Mouse (Mus musculus): ENCODE data around the gene Kcnc3. TPM values are rescaled to one million over a fixed set of nuclear protein-coding genes. Genes with fewer than 3 reads are reported as not detected.

Gene Kcnc3
- 5.2 and 7.5 TPM in 2 replicates for polyA plus RNA-seq (2014; fragmentation: Nextera tagmentation; extraction: Ambion mirVana)

DNA sequence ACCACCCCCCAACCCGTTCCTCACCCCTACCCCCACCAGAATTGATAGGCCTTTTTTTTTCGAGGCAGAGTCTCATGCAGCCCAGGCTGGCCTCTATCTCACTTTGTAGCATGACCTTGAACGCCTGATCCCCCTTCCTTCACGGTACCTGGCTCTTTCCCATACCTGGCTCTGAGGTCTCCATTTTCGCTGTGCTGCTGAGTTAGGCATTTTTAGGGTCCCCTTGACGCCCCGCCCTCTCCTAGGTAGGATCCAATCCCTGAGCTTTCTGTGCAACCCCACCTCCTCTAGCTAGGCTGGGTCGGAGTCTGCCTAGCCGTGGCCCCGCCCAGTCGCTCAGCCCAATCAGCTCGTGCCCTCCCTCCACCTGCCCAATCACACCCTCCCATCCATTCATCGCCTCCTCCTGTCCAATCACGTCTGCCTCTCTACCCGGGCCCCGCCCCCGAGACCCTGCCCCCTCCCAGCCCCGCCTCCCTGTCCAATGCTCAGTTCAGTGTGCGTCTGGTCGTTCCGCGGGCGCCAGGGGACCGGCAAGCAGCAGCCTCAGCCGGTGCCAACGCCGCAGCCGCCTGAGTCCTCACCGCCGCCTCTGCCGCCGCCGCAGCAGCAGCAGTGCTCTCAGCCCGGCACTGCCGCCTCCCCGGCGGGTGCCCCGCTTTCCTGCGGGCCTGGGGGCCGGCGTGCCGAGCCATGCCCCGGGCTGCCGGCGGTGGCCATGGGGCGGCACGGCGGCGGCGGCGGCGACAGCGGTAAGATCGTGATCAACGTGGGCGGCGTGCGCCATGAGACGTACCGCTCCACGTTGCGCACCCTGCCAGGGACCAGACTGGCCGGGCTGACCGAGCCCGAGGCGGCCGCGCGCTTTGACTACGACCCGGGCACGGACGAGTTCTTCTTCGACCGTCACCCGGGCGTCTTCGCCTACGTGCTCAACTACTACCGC is at the start of gene Kcnc3:
TSS of gene Kcnc3 (plus strand) at position 263 of the 946 bp plus-strand sequence.
- no peaks in the 10 kb centered on the region for H3K36me3 ChIP-seq (ENCODE audit: control insufficient read depth, insufficient read depth, low read length)
- peak within 1 kb of the TSS; percentile 96 for H3K4me2 ChIP-seq (ENCODE audit: low read length)
- peak; percentile 96 for DNase-seq
- H3K9me3 ChIP-seq (ENCODE audit: control insufficient read depth, low read length) = no peaks in the 10 kb centered on the region
- peak; percentile 92 for ATAC-seq (ENCODE audit: low FRiP score, low TSS enrichment)
- peaks cover 21% of the 10 kb centered on the region for H3K27me3 ChIP-seq (ENCODE audit: control insufficient read depth, insufficient read depth, low read length)
- under 1% methylated on average over 80 of the region's 80 CpGs for WGBS
- H3K4me3 ChIP-seq (replicated peaks; ENCODE audit: low read depth, low read length) = peak within 1 kb of the TSS; percentile 66
- H3K4me1 ChIP-seq (ENCODE audit: control insufficient read depth, insufficient read depth, low read length) = peaks cover 50% of the 10 kb centered on the region
- peak within 1 kb of the TSS; percentile 66 for H3K27ac ChIP-seq (replicated peaks; ENCODE audit: low read depth, low read length)
- peak within 1 kb of the TSS; percentile 66 for H3K9ac ChIP-seq (replicated peaks; ENCODE audit: low read length)

DNA sequence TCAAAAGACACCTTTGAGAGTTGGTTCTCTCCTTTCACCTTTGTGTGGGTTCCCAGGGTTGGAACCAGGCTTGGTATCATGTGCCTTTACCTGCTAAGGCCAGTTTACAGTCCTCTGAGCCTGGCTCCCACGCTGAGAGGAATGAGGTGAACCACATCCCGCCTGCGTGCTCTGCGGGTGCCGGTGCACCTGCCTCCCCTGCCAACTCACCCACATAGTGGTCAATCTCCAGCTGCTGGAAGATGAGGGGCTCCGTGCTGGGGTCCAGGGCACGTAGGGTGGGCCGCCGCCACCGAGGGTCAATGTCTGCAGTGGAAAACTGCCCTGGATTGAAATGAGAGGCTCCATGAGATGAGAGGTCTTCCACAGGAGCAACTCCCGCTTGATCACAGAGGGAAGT is 47.9 kb upstream of the Kcnc3 start:
- ATAC-seq (ENCODE audit: low FRiP score, low TSS enrichment) = no peak
- no peak for DNase-seq
- no peak overlapping the region for H3K9ac ChIP-seq (replicated peaks; ENCODE audit: low read length)
- no peak overlapping the region for H3K4me2 ChIP-seq (ENCODE audit: low read length)
- 96% methylated on average over 11 of the region's 11 CpGs for WGBS
- no peak overlapping the region for H3K27ac ChIP-seq (replicated peaks; ENCODE audit: low read depth, low read length)
- no peaks in the 10 kb centered on the region for H3K9me3 ChIP-seq (ENCODE audit: control insufficient read depth, low read length)
- peaks cover 2% of the 10 kb centered on the region; the same call in 1 of the 2 replicates for H3K4me1 ChIP-seq (ENCODE audit: control insufficient read depth, insufficient read depth, low read length)
- H3K36me3 ChIP-seq (ENCODE audit: control insufficient read depth, insufficient read depth, low read length) = peaks cover 34% of the 10 kb centered on the region
- no peak overlapping the region for H3K4me3 ChIP-seq (replicated peaks; ENCODE audit: low read depth, low read length)
- H3K27me3 ChIP-seq (ENCODE audit: control insufficient read depth, insufficient read depth, low read length) = no peaks in the 10 kb centered on the region

DNA sequence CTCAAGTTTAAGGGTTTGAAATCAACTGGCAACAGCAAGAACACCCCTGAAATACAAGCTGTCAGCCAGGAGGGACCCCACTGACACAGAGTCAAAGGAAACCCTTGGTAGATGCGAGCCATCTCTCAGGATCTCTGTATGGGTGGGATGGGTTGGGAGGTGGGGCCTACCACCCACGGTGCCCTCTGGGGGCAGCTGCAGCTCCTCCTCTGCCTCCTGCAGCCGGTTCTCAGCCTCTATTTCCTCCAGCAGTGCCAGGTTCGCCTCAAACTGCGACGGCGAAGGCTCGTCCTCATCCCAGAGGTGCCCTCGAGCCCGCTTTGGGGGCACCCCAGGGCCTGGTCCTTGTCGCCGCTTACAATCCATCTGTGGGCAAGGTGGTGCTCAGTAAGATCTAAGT is 47.4 kb upstream of the Kcnc3 start:
- no peak overlapping the region for H3K9ac ChIP-seq (replicated peaks; ENCODE audit: low read length)
- H3K27ac ChIP-seq (replicated peaks; ENCODE audit: low read depth, low read length) = no peak overlapping the region
- ATAC-seq (ENCODE audit: low FRiP score, low TSS enrichment) (no peak), DNase-seq (no peak)
- H3K27me3 ChIP-seq (ENCODE audit: control insufficient read depth, insufficient read depth, low read length) = no peaks in the 10 kb centered on the region
- H3K4me3 ChIP-seq (replicated peaks; ENCODE audit: low read depth, low read length) = no peak overlapping the region
- H3K4me1 ChIP-seq (ENCODE audit: control insufficient read depth, insufficient read depth, low read length) = peaks cover 7% of the 10 kb centered on the region
- WGBS = 83% methylated on average over 12 of the region's 12 CpGs
- no peak overlapping the region for H3K4me2 ChIP-seq (ENCODE audit: low read length)
- H3K9me3 ChIP-seq (ENCODE audit: control insufficient read depth, low read length) = no peaks in the 10 kb centered on the region
- H3K36me3 ChIP-seq (ENCODE audit: control insufficient read depth, insufficient read depth, low read length) = peaks cover 30% of the 10 kb centered on the region

DNA sequence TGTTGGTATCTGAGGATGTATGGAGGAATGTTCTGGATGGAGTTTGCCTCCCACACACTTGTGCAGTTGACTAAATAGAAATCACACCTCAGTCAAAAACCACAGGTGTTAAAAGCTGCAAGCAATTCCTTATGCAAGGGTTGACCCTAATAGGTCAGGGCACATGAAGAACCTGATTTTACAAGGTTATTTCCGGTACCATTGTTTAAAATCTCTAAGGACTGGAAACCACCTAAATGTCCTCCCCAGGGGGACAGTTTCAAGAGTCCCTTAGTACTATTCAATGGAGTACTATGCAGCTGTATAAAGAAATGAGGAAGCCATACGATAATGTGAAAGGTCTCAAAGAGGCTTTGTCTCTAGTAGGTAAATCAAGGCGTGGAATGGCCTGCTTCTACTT is 44.2 kb upstream of the Kcnc3 start:
- WGBS = 98% methylated on average over 3 of the region's 3 CpGs
- Histone ChIP-seq H3K4me3 (replicated peaks; ENCODE audit: low read depth, low read length) (no peak overlapping the region), H3K27ac (replicated peaks; ENCODE audit: low read depth, low read length) (no peak overlapping the region), H3K4me2 (ENCODE audit: low read length) (no peak overlapping the region), H3K9ac (replicated peaks; ENCODE audit: low read length) (no peak overlapping the region), H3K27me3 (ENCODE audit: control insufficient read depth, insufficient read depth, low read length) (no peaks in the 10 kb centered on the region), H3K36me3 (ENCODE audit: control insufficient read depth, insufficient read depth, low read length) (peaks cover 24% of the 10 kb centered on the region), H3K4me1 (ENCODE audit: control insufficient read depth, insufficient read depth, low read length) (peaks cover 8% of the 10 kb centered on the region), H3K9me3 (ENCODE audit: control insufficient read depth, low read length) (no peaks in the 10 kb centered on the region)
- ATAC-seq (ENCODE audit: low FRiP score, low TSS enrichment) (no peak), DNase-seq (no peak)

DNA sequence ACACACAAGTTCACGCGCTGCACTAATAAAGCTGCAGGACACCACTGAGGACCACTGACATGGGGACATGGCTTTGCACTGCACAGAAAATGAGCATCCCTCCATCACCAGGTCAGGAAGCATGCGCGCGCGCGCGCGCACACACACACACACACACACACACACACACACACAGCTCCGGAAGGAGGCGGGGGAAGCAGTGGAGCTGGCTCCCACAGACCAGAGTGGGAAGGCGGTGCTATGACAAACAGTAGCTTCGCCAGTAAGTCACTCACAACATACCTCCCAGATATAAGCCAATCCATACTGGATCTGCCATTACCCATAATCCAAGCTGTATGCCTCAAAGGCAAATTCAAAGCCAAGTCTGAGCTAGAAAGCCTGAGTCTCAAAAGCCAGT is 43.4 kb upstream of the Kcnc3 start:
- Histone ChIP-seq H3K4me1 (ENCODE audit: control insufficient read depth, insufficient read depth, low read length) (peaks cover 8% of the 10 kb centered on the region), H3K9ac (replicated peaks; ENCODE audit: low read length) (no peak overlapping the region), H3K4me3 (replicated peaks; ENCODE audit: low read depth, low read length) (0 out of 2 replicates have a peak overlapping the region, but pooled peaks have one; percentile 56), H3K36me3 (ENCODE audit: control insufficient read depth, insufficient read depth, low read length) (peaks cover 31% of the 10 kb centered on the region), H3K27ac (replicated peaks; ENCODE audit: low read depth, low read length) (no peak overlapping the region), H3K4me2 (ENCODE audit: low read length) (peak overlapping the region; percentile 95; the same call in 1 of the 2 replicates), H3K9me3 (ENCODE audit: control insufficient read depth, low read length) (no peaks in the 10 kb centered on the region), H3K27me3 (ENCODE audit: control insufficient read depth, insufficient read depth, low read length) (no peaks in the 10 kb centered on the region)
- WGBS = 95% methylated on average over 13 of the region's 13 CpGs
- no peak for DNase-seq
- no peak for ATAC-seq (ENCODE audit: low FRiP score, low TSS enrichment)

DNA sequence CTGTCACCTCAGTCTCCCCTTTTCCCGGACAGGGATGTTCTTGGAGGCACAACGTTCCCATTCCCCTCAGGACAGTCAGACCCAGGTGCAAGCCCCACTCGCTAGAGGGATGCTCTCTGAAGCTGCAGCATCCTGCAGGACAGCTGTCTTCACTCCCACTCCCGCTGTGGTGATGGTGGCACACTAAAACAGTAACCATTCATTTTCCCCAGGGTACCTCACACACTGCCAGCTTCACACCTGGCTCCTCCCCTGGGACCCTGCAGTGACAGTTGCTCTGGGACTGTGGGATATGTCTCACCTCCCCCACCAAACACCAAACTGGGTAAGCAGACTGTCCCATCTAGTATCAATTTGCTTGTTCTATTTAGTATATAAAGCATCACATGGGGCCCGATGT is 42.7 kb upstream of the Kcnc3 start:
- DNase-seq (no peak), ATAC-seq (ENCODE audit: low FRiP score, low TSS enrichment) (no peak)
- Histone ChIP-seq H3K4me1 (ENCODE audit: control insufficient read depth, insufficient read depth, low read length) (peaks cover 9% of the 10 kb centered on the region), H3K9ac (replicated peaks; ENCODE audit: low read length) (peak overlapping the region; percentile 37; the same call in 1 of the 2 replicates), H3K4me3 (replicated peaks; ENCODE audit: low read depth, low read length) (peak overlapping the region; percentile 56), H3K27me3 (ENCODE audit: control insufficient read depth, insufficient read depth, low read length) (no peaks in the 10 kb centered on the region), H3K36me3 (ENCODE audit: control insufficient read depth, insufficient read depth, low read length) (peaks cover 28% of the 10 kb centered on the region), H3K9me3 (ENCODE audit: control insufficient read depth, low read length) (no peaks in the 10 kb centered on the region), H3K27ac (replicated peaks; ENCODE audit: low read depth, low read length) (no peak overlapping the region), H3K4me2 (ENCODE audit: low read length) (peak overlapping the region; percentile 95)
- 30% methylated on average over 5 of the region's 5 CpGs for WGBS

DNA sequence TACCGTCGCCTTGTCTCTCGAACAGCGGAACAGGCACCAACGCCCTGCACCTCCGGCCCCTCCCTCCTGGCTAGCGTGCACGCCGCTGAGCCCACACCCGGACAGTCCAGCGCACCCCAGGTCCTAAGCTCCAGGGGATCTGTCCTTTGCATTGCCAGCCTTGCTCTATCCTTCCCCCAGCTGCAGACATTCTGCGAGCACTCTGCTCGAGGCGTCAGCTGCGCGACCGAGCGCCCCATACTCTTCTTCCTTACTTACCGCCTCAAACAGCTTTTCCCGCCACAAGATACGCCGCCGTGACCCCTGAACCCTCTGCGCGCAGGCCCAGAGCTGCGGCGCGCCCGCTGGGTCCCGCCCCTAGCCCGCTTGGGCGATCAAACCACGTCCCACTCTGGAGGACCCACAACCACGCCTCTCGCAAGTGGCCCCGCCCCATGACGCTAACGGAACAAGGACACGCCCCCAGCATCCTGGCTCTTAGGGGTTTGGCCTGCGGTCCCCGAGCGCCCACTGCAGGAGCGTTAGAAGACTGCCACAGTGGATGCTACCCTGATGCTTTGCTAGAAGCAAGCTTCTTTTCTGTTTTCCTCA is 41.9 kb upstream of the Kcnc3 start, which contains the start of gene Pold1:
TSS of gene Pold1 (minus strand) at position 353 of the 591 bp plus-strand sequence.
- DNase-seq = peak; percentile 99
- peak; percentile 90 for ATAC-seq (ENCODE audit: low FRiP score, low TSS enrichment)
- Histone ChIP-seq H3K9ac (replicated peaks; ENCODE audit: low read length) (peak within 1 kb of the TSS; percentile 45), H3K9me3 (ENCODE audit: control insufficient read depth, low read length) (no peaks in the 10 kb centered on the region), H3K4me1 (ENCODE audit: control insufficient read depth, insufficient read depth, low read length) (peaks cover 16% of the 10 kb centered on the region), H3K36me3 (ENCODE audit: control insufficient read depth, insufficient read depth, low read length) (peaks cover 28% of the 10 kb centered on the region), H3K4me3 (replicated peaks; ENCODE audit: low read depth, low read length) (peak within 1 kb of the TSS; percentile 56), H3K4me2 (ENCODE audit: low read length) (peak within 1 kb of the TSS; percentile 95), H3K27me3 (ENCODE audit: control insufficient read depth, insufficient read depth, low read length) (no peaks in the 10 kb centered on the region), H3K27ac (replicated peaks; ENCODE audit: low read depth, low read length) (peak within 1 kb of the TSS; percentile 49; the same call in 1 of the 2 replicates)
- whole genome bisulfite sequencing = 0% methylated on average over 43 of the region's 43 CpGs

DNA sequence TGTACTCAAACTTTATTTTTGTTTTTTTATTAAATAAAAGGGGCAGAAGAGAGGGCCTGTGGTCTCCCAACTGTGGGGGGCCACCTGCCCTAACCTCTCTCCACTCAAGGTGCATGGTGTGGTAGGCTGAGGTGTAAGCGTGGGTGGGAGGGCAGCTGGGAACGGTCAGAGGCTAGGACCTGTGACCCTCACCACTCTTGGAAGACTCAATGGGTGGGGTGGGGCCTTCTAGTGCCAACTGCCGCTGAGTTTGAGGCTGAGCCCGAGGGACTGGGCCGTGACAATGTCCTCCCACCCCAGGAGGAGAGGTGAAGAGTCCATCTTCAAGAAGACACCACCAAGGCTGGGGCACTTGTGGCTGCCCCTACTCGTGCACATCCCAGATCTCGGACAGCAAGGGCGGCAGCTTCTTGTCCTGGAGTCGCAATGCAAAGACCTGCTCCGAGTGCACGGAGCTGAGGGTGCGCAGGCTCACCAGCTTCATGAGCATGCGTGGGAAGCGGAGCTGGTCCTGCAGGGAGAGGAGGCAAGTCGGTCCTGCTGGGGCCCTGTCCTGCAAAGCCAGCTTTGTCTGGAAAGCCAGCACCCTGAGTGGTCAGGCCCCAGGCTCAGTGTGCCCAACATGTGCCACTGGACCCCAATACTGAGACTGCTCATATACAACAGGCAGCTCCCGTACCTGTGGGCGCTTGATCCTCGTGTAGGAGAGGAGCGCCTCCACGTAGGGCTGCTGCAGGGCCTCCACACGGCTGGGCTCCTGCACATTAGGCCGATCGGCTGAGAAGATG is 40.6 kb upstream of the Kcnc3 start:
- no peaks in the 10 kb centered on the region for H3K9me3 ChIP-seq (ENCODE audit: control insufficient read depth, low read length)
- 96% methylated on average over 23 of the region's 23 CpGs for WGBS

More for the DNA sequence above, 40.6 kb upstream of the Kcnc3 start:
- peaks cover 16% of the 10 kb centered on the region for H3K4me1 ChIP-seq (ENCODE audit: control insufficient read depth, insufficient read depth, low read length)
- DNase-seq (no peak), ATAC-seq (ENCODE audit: low FRiP score, low TSS enrichment) (no peak)
- H3K27me3 ChIP-seq (ENCODE audit: control insufficient read depth, insufficient read depth, low read length) = no peaks in the 10 kb centered on the region
- H3K9ac ChIP-seq (replicated peaks; ENCODE audit: low read length) = no peak overlapping the region
- no peak overlapping the region for H3K4me2 ChIP-seq (ENCODE audit: low read length)
- no peak overlapping the region for H3K27ac ChIP-seq (replicated peaks; ENCODE audit: low read depth, low read length)
- peaks cover 28% of the 10 kb centered on the region for H3K36me3 ChIP-seq (ENCODE audit: control insufficient read depth, insufficient read depth, low read length)
- no peak overlapping the region for H3K4me3 ChIP-seq (replicated peaks; ENCODE audit: low read depth, low read length)

Data from midbrain, embryonic 14.5 days (tissue).